Mouse (Mus musculus) mouse embryonic stem cell (cell line): ENCODE measurements around the gene Sox30.

Experiments used
- in situ Hi-C, 2 experiments: fragments of 300-500 bp; cut with MboI; formaldehyde crosslinking; loops; 1 replicate in 1 of 2; 3 replicates in 1 of 2; pipeline ENCODE4 v1.14.3; 2019 to 2020; ENCODE audit warnings: low sequenced_read_pairs in 2 of 2, low pct_unique_long_range_greater_than_20kb in 1 of 2, mixed read lengths in 1 of 2; ENCODE audit not compliant: unreplicated experiment in 1 of 2

Gene Sox30

DNA sequence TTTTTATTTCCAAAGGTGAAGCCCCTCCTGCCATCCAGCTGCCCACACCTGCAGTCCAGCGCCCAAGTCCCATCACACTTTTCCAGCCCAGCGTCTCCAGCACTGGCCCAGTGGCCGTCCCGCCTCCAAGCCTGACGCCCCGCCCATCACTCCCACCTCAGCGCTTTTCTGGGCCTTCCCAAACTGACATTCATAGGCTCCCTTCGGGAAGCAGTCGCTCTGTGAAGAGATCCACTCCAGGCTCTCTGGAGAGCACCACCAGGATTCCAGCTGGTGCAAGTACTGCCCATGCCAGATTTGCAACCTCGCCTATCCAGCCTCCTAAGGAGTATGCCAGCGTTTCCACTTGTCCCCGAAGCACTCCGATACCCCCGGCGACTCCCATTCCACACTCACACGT, 11.5 kb downstream of the Sox30 start:
- in situ Hi-C loops = no loop called here

DNA sequence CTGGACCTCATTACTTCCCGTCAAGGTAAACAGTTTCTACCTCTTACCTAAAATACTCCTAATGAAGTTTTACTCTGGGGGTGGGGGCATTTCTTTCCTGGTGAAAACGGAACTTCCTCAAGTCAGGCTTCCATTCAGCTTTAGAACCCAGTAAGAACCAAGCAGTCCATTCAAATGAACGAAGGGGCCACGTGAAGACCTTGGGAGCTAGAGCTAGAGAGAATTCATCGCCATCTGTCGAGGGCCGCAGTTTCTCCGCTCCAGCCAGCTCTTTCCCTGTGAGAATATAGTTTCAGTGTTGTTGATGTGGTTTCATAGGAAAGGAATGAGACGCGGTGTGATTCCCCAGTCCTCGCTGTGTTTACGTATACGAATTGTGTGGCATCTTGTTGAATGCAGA, 12.0 kb downstream of the Sox30 start:
- in situ Hi-C loops = no loop called here

DNA sequence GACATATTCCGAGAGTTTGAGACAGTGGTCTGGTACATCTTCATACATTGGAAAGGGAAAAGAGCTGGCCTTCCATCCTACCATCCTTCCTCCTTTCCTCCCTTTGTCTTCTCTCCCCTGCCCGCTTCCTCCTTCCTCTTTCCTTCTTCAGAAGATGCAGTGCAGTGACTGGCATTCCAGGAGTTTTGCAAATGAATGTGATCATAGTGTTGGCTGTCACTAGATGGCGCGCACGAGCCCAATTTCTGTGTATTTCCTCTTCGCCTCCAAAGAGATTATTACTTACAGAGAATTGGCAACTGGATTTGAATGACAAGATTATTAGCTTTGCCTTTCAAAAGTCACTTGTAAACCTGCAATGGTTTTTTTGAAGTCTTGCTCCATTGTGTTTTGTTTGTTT, 36.0 kb downstream of the Sox30 start:
- in situ Hi-C loops = no loop called here

DNA sequence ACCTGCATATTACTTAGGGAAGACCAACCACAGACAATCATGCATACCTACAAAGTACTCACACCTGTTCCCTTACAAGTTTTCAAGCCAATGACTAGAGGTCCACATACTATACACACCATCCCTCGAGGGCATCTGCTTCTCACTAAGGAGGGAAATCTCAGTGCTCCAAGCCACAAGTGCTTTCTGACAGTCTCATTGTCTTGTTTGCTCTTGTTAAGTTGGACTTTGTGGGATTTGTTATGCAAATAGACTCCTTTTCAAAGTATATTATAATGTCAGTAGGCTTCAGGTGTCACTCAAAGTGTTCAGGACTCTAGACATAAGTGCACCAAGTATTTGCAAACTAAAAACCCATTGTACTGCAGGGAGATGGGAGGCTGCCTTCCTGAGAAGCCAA, 40.1 kb downstream of the Sox30 start:
- in situ Hi-C loops = no loop called here

DNA sequence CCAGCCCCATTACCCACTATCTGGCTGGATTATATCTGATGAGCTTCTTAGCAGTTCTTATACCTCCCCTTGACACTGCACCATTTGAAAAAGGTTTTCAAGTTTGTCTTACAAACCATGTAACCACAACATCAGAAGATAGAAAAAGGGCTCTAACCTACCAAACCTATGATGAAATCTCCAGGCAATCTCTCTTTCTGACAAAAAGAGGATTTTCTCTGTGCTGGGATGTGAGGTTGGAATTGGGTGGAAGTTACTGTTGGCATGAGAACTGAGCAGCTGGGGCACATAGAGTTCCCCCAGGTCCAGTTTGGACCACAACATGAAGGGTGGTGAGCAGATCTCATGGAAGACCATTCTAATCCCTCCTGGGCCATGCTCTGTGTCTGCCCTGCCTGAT, 41.7 kb downstream of the Sox30 start:
- in situ Hi-C loops = no loop called here

DNA sequence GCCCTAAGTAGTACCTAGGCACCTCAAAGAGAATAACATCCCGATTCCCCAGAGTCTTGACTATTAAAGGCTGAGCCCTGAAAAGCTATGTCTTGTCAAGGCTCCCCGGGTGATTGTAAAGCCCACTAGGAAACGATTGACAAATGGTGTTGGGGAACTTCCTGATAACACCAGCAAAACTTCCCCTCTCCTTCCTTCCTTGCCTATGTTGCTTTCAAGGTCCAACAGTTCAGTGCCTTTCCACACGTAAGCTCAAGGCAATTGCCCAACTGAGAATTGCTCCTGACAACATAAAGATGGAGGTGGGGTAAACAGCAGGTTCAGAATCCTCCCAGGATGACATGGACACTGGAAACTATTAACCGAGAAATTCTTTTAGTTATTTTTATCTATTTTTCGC, 42.9 kb downstream of the Sox30 start:
- in situ Hi-C loops = no loop called here

DNA sequence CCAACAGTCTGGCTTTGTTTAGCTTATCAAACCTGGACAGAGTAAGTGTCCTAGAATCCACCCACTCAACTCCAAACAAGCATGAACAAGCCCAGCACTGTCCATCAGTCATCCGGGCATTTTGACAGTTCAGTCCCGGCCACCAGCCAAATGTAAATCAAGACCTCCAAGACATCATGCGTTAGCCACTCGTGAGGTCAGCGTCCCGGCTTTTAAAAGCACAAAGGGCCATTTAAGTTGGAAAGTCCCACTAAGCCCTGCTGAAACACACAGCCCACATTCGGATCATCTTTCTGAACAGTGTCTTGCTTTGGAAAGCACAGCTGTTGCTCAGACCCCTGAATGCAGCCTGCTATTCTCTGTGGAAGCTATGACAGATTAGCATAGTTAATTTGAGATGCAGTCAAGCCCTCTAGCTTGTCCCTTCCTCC, 45.9 kb downstream of the Sox30 start:
- in situ Hi-C loops = loop anchor here in 1 of 2 experiments (25.0 kb wide), 1 partner anchor 186 kb away; no protein-coding TSS in a partner anchor

DNA sequence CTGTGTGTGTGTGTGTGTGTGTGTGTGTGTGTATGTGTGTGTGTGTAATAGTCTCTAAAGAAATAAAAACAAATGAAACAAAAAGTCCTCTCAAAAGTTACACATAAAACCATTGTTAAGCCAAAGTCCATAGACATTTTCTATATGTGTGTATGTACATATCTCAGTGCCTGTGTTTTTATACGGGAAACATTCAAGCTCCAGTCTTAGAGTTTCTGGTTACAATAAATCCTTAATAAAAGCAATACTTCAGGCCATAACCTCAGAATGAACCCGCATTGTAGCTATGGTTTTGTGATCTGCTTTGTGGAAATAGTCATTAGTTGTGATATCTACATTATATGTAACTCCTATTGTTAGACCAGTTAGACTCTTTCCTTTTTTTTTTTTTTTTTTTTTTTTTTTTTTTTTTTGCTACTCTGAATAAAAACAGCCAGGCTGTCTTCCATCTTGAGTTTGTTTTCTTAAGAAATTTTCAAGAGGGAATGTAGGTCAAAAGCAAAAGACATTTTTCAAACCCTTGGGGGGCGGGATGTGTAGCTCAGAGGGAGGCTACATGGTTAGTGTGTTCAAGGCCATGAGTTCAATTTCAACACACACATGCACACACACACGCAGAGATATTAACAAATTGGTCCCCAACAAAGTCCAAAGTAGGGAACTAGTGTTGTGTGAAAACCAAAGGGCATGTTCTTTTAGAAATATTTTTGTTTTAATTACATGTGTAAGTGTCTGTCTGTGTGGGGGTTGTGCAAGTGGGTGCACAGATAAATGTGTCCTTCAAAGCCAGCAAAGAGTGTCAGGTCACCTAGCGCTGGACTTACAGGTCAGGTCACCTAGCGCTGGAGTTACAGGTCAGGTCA, 48.1 kb downstream of the Sox30 start:
- in situ Hi-C loops = loop anchor here in 1 of 2 experiments (25.0 kb wide), 1 partner anchor 184 kb away; no protein-coding TSS in a partner anchor

DNA sequence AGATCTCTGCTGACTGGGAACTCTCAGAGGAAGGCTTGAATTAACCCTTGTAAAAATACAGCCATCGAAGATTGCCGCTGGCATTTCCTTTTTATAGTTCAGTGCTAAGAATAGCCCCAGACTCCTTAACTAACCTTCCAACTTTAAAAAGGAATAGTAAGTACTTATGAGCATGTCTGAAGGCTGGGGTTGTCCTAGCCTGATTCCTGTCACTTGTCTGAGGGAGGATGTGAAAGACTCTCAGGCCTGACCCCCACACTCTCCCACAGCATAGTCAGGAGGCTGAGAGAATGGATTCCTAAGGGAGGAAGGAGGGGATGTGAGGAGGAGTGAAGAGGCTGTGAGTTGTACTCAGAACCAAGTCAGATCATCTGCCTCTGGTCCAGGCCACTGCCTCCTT, 49.4 kb downstream of the Sox30 start:
- in situ Hi-C loops = loop anchor here in 1 of 2 experiments (25.0 kb wide), 1 partner anchor 183 kb away; no protein-coding TSS in a partner anchor

DNA sequence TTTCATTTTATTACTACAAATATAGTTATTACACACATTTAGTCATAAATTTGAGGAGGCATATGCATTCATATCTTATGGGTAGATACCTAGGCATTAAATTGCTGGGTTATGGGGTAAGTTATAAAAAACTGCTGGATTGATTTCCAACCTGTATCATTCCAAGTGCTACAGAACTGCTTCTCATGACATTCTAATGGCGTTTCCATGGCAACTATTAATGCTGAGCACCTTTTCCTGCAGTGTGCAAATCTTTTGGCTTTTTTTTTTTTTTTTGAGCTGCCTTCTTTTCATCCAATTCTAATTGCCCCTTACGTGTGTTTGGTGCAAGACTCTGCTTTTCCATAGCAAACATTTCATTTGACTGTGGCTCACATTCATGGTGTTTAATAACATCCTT, 49.9 kb downstream of the Sox30 start:
- in situ Hi-C loops = loop anchor here in 1 of 2 experiments (25.0 kb wide), 1 partner anchor 182 kb away; no protein-coding TSS in a partner anchor

DNA sequence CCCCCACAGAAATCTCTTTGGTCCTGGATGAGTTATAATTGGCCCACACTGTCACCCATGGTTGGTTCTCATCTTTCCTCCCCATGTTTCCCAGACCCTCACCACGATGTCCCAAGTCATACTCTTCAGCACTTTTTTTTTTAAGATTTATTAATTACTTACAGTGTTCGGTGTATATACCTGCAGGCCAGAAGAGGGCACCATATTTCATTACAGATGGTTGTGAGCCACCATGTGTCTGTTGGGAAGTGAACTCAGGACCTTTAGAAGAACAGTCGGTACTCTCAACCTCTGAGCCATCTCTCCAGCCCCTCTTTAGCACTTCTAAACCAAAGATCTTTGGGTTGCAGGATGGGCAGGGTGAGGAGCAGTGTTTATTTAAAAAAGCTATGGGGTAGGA, 51.4 kb downstream of the Sox30 start:
- in situ Hi-C loops = loop anchor here in 1 of 2 experiments (25.0 kb wide), 1 partner anchor 181 kb away; no protein-coding TSS in a partner anchor

DNA sequence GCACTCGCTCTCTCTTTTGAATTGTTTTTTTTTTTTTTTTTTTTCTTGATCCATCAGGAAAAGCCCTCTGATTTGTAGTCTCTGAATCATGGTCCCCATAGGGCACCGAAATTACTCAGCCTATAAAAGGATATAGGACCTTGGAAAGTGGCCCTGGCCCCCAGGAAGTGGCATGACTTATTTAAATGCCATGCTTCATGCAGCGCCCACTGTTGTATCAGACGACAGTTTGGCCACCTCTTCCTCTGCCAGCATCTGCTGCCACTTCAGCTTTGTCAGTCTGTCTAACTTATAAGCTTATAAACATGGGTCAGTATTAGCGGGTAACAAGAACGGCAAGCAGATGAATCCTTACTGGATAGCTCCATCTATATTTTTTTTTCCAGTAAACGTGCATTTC, 52.8 kb downstream of the Sox30 start:
- in situ Hi-C loops = loop anchor here in 1 of 2 experiments (25.0 kb wide), 1 partner anchor 179 kb away; no protein-coding TSS in a partner anchor

DNA sequence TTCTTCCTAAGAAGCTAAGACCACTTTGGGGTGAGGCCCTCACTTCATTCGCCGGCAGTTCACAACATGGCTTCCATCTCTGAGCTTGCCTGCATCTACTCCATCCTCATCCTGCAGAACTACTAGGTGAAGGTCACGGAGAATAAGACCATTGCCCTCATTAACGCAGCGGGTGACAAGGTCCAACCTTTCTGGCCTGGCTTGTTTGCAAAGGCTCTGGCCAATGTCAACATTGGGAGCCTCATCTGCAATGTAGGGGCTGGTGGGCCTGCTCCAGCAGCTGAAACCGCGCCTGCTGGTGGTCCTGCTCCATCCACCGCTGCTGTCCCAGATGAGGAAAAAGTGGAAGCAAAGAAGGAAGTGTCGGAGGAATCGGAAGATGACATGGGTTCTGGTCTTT, 56.3 kb downstream of the Sox30 start:
- in situ Hi-C loops = loop anchor here (5.0 to 25.0 kb wide), 2 partner anchors 171 to 176 kb away; no protein-coding TSS in a partner anchor

DNA sequence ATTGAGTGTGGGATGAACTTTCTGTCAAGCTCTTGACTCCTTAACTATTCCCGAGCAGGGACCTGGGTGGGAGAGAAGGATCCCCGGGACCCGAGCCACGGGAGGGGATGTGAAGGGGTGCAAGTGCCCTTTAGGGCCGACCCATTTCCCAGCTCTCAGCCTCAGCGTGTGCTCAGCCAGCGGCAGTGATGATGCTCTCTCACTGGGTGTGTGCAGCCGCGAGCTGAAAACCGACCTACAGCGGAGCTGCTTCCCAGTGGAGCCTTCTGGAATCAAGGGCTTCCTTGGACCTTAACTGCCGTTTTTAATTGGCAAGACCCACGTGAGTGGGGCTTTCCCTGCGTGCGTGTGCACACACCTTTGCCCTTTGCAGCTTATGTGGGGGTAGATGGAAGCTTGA, 58.8 kb downstream of the Sox30 start:
- in situ Hi-C loops = loop anchor here (5.0 to 25.0 kb wide), 2 partner anchors 168 to 173 kb away; no protein-coding TSS in a partner anchor

DNA sequence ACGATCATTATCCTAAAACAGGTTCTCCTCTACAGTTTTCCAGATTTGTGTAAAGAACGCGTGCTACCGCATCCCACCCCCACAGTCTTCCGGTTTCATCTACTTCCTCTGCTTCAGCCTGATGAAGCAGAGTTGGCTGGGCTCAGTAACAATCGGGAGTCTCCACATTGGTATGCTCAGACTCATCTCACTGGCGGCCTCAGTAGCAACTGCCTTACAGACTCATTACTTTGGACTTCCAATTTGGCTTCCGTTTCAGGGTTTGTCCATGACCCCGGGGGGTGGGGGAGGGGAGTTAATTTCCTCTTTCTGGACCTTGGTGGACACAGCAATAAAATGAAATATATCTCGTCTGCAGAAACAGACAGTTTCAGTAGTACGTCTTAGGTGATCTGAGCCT, 59.2 kb downstream of the Sox30 start:
- in situ Hi-C loops = loop anchor here (5.0 to 25.0 kb wide), 2 partner anchors 168 to 173 kb away; no protein-coding TSS in a partner anchor

DNA sequence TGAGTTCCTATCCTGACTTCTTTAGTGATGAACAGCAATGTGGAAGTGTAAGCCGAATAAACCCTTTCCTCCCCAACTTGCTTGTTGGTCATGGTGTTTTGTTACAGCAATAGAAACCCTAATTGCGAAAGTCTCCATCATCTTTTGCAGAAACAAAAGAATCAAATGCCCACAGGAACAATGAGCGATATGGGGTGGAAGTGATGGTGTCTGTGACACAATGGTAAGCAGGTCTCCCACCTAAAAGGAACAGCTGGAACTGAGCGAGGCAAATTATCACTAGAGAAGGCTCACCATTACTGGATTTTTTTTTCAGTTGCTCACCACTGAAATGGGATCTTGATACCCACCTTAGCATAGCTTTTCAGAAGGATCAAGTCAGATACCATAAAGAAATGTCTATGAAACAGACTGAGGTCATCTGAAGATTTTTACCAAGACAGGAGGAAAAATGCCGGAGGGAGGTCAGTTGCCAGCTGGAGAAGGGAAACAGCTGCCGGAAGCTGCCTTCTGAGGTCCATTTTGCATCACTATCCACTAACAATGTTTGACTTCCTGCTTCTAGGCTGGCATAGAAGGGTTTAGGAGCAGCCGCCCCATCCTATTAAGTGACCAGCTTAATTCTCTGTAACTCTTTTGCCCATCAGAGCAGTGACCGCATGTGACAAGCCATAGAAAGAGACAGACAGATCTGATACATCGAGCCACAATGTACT, 60.9 kb downstream of the Sox30 start:
- in situ Hi-C loops = loop anchor here in 1 of 2 experiments (25.0 kb wide), 1 partner anchor 171 kb away; no protein-coding TSS in a partner anchor

DNA sequence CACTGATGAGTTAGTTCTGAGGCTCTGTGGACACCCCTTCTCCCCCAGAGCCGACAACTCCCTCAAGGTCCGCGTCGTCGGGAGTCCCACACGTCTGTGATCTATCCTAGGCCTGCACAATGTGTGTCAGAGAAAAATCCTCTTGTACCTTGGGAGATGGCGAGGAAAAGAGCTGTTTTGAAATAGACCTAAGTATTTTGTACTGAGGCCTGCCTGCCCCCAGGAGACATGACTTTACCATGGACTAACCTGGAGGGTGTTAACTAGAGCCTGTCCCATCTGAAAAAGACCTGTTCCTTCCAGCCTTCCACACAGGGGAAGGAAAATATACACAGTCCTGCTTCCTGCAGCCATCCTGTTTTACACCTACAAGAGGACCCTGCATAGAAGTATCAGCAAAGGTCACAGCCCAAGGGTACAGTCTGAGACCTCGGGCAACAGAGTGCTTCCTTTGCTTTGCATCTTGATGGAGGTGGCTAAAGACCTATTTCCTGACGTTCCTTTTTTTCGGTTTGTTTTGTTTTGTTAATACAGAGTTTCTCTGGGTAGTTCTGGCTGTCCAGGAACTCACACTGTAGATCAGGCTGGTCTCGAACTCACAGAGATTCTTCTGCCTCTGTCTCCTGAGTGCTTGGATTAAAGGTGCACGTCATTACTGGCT, 61.6 kb downstream of the Sox30 start:
- in situ Hi-C loops = loop anchor here in 1 of 2 experiments (25.0 kb wide), 1 partner anchor 171 kb away; no protein-coding TSS in a partner anchor

DNA sequence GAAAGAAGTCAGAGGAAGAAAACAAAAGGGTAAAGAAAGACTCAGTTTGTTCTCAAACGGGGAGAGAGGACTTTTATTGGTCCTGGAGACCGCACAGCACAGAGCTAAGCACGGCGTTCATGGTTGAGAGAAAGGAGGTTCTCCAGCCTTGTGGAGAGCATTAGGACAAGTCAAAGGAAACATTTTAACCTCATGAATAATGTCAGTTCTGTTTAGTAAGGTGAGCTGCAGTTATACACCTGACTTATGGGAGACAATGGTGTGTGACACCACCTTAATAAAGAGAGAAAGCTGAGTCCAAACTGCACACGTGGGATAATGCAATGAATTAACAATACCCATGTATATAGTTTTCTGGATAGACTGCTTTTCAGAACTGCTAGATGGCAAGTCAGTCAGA, 64.7 kb downstream of the Sox30 start:
- in situ Hi-C loops = loop anchor here in 1 of 2 experiments (25.0 kb wide), 1 partner anchor 168 kb away; no protein-coding TSS in a partner anchor
